Mouse (Mus musculus): Measurements from ENCODE around the gene Smim22. TPM values are rescaled to one million over a fixed set of nuclear protein-coding genes. Genes with fewer than 3 reads are reported as not detected.
A peak's percentile ranks its signal among the peaks of the same experiment; 100 is the strongest.

The Smim22 gene
- polyA plus RNA-seq, 1 experiment from 2014 or later: 5.4 TPM

GRCm38 (mm10) chr16:5010371-5010935 is 3.4 kb downstream of the Smim22 start:
- H3K27ac ChIP-seq: no peak overlapping the region
- H3K27me3 ChIP-seq: no peaks in the 10 kb centered on the region
- H3K4me3 ChIP-seq: no peak overlapping the region
- peaks cover 14% of the 10 kb centered on the region for H3K4me1 ChIP-seq
- no peak overlapping the region for H3K4me2 ChIP-seq
- ATAC-seq (ENCODE audit: insufficient number of reproducible peaks, insufficient read depth, low FRiP score, low TSS enrichment, low read depth): no peak
- WGBS: 90% methylated on average over 10 of the region's 10 CpGs
- peaks cover 31% of the 10 kb centered on the region for H3K36me3 ChIP-seq
- no peaks in the 10 kb centered on the region for H3K9me3 ChIP-seq
- H3K9ac ChIP-seq: no peak overlapping the region

GRCm38 (mm10) chr16:5011285-5011684 is 4.2 kb downstream of the Smim22 start:
- H3K9me3 ChIP-seq: no peaks in the 10 kb centered on the region
- H3K27ac ChIP-seq: no peak overlapping the region
- peaks cover 14% of the 10 kb centered on the region for H3K4me1 ChIP-seq
- H3K27me3 ChIP-seq: no peaks in the 10 kb centered on the region
- ATAC-seq (ENCODE audit: insufficient number of reproducible peaks, insufficient read depth, low FRiP score, low TSS enrichment, low read depth): no peak
- H3K4me3 ChIP-seq: no peak overlapping the region
- H3K4me2 ChIP-seq: no peak overlapping the region
- 83% methylated on average over 7 of the region's 7 CpGs for WGBS
- H3K36me3 ChIP-seq: peaks cover 40% of the 10 kb centered on the region
- no peak overlapping the region for H3K9ac ChIP-seq

- no peak for ATAC-seq (ENCODE audit: insufficient number of reproducible peaks, insufficient read depth, low FRiP score, low TSS enrichment, low read depth)
- Histone ChIP-seq H3K4me3 (peak overlapping the region; percentile 70), H3K4me1 (peaks cover 14% of the 10 kb centered on the region), H3K27me3 (no peaks in the 10 kb centered on the region), H3K36me3 (peaks cover 50% of the 10 kb centered on the region), H3K27ac (no peak overlapping the region), H3K9me3 (no peaks in the 10 kb centered on the region), H3K9ac (peak overlapping the region; percentile 81), H3K4me2 (peak overlapping the region; percentile 83)
- 55% methylated on average over 13 of the region's 13 CpGs for WGBS
Observed at GRCm38 (mm10) chr16:5012036-5013005, 5.2 kb downstream of the Smim22 start.

- under 1% methylated on average over 61 of the region's 63 CpGs for WGBS
- Histone ChIP-seq H3K27ac (peak within 1 kb of the TSS; percentile 39; the same call in 1 of the 2 replicates), H3K36me3 (peaks cover 57% of the 10 kb centered on the region), H3K9ac (peak within 1 kb of the TSS; percentile 81), H3K27me3 (no peaks in the 10 kb centered on the region), H3K4me2 (peak within 1 kb of the TSS; percentile 83), H3K4me3 (peak within 1 kb of the TSS; percentile 70), H3K4me1 (peaks cover 14% of the 10 kb centered on the region), H3K9me3 (no peaks in the 10 kb centered on the region)
- ATAC-seq (ENCODE audit: insufficient number of reproducible peaks, insufficient read depth, low FRiP score, low TSS enrichment, low read depth): peak; percentile 99
Observed at GRCm38 (mm10) chr16:5013054-5013838, 6.2 kb downstream of the Smim22 start, which contains the start of gene Rogdi. TSS of gene Rogdi (minus strand) at chr16:5013553.

GRCm38 (mm10) chr16:5014578-5014977 is 7.5 kb downstream of the Smim22 start:
- no peak overlapping the region for H3K4me3 ChIP-seq
- H3K36me3 ChIP-seq: peaks cover 61% of the 10 kb centered on the region
- peaks cover 14% of the 10 kb centered on the region for H3K4me1 ChIP-seq
- H3K27me3 ChIP-seq: no peaks in the 10 kb centered on the region
- 87% methylated on average over 4 of the region's 4 CpGs for WGBS
- H3K9ac ChIP-seq: no peak overlapping the region
- H3K9me3 ChIP-seq: no peaks in the 10 kb centered on the region
- no peak for ATAC-seq (ENCODE audit: insufficient number of reproducible peaks, insufficient read depth, low FRiP score, low TSS enrichment, low read depth)
- no peak overlapping the region for H3K27ac ChIP-seq
- no peak overlapping the region for H3K4me2 ChIP-seq

- Histone ChIP-seq H3K4me1 (no peaks in the 10 kb centered on the region), H3K36me3 (peaks cover 97% of the 10 kb centered on the region), H3K4me3 (no peak overlapping the region), H3K27ac (no peak overlapping the region), H3K4me2 (no peak overlapping the region), H3K9ac (no peak overlapping the region), H3K9me3 (no peaks in the 10 kb centered on the region), H3K27me3 (no peaks in the 10 kb centered on the region)
- ATAC-seq (ENCODE audit: insufficient number of reproducible peaks, insufficient read depth, low FRiP score, low TSS enrichment, low read depth): no peak
- WGBS: 93% methylated on average over 3 of the region's 3 CpGs
Observed at GRCm38 (mm10) chr16:5024021-5024420, 16.9 kb downstream of the Smim22 start.

GRCm38 (mm10) chr16:5029847-5030246 is 22.8 kb downstream of the Smim22 start:
- Histone ChIP-seq H3K27me3 (no peaks in the 10 kb centered on the region), H3K4me3 (no peak overlapping the region), H3K36me3 (peaks cover 99% of the 10 kb centered on the region), H3K9ac (no peak overlapping the region), H3K9me3 (no peaks in the 10 kb centered on the region), H3K27ac (no peak overlapping the region), H3K4me2 (no peak overlapping the region), H3K4me1 (no peaks in the 10 kb centered on the region)
- WGBS: 56% methylated on average over 2 of the region's 2 CpGs
- ATAC-seq (ENCODE audit: insufficient number of reproducible peaks, insufficient read depth, low FRiP score, low TSS enrichment, low read depth): no peak

GRCm38 (mm10) chr16:5035591-5035990 is 28.5 kb downstream of the Smim22 start:
- H3K4me1 ChIP-seq: no peaks in the 10 kb centered on the region
- ATAC-seq (ENCODE audit: insufficient number of reproducible peaks, insufficient read depth, low FRiP score, low TSS enrichment, low read depth): no peak
- no peak overlapping the region for H3K9ac ChIP-seq
- H3K4me2 ChIP-seq: no peak overlapping the region
- H3K4me3 ChIP-seq: no peak overlapping the region
- H3K36me3 ChIP-seq: peaks cover 95% of the 10 kb centered on the region
- H3K9me3 ChIP-seq: no peaks in the 10 kb centered on the region
- no peaks in the 10 kb centered on the region for H3K27me3 ChIP-seq
- no peak overlapping the region for H3K27ac ChIP-seq
- 93% methylated on average over 3 of the region's 3 CpGs for WGBS

GRCm38 (mm10) chr16:5036649-5037234 is 29.7 kb downstream of the Smim22 start:
- H3K27me3 ChIP-seq: no peaks in the 10 kb centered on the region
- no peak overlapping the region for H3K27ac ChIP-seq
- H3K9me3 ChIP-seq: no peaks in the 10 kb centered on the region
- H3K4me2 ChIP-seq: no peak overlapping the region
- H3K4me1 ChIP-seq: no peaks in the 10 kb centered on the region
- no peak overlapping the region for H3K9ac ChIP-seq
- H3K4me3 ChIP-seq: no peak overlapping the region
- no peak for ATAC-seq (ENCODE audit: insufficient number of reproducible peaks, insufficient read depth, low FRiP score, low TSS enrichment, low read depth)
- 75% methylated on average over 5 of the region's 5 CpGs for WGBS
- H3K36me3 ChIP-seq: peaks cover 94% of the 10 kb centered on the region

- Histone ChIP-seq H3K4me1 (peaks cover 16% of the 10 kb centered on the region), H3K4me2 (no peak overlapping the region), H3K27me3 (no peaks in the 10 kb centered on the region), H3K9ac (no peak overlapping the region), H3K9me3 (no peaks in the 10 kb centered on the region), H3K36me3 (peaks cover 71% of the 10 kb centered on the region), H3K4me3 (no peak overlapping the region), H3K27ac (no peak overlapping the region)
- 94% methylated on average over 3 of the region's 3 CpGs for WGBS
- no peak for ATAC-seq (ENCODE audit: insufficient number of reproducible peaks, insufficient read depth, low FRiP score, low TSS enrichment, low read depth)
Observed at GRCm38 (mm10) chr16:5045322-5045721, 38.2 kb downstream of the Smim22 start.

GRCm38 (mm10) chr16:5049182-5049773 is 42.2 kb downstream of the Smim22 start:
- ATAC-seq (ENCODE audit: insufficient number of reproducible peaks, insufficient read depth, low FRiP score, low TSS enrichment, low read depth): peak; percentile 10; the same call in 1 of the 2 replicates
- Histone ChIP-seq H3K4me1 (peaks cover 26% of the 10 kb centered on the region), H3K27ac (peak overlapping the region; percentile 96), H3K36me3 (peaks cover 43% of the 10 kb centered on the region), H3K9ac (peak overlapping the region; percentile 96), H3K4me2 (peak overlapping the region; percentile 87), H3K4me3 (peak overlapping the region; percentile 95), H3K9me3 (no peaks in the 10 kb centered on the region), H3K27me3 (no peaks in the 10 kb centered on the region)
- WGBS: under 1% methylated on average over 38 of the region's 38 CpGs
